Mouse (Mus musculus): ENCODE measurements around the gene Nacc1. TPM values are rescaled to one million over a fixed set of nuclear protein-coding genes. Genes with fewer than 3 reads are reported as not detected.
A peak's percentile ranks its signal among the peaks of the same experiment; 100 is the strongest.

Nacc1 gene
- 155 and 182 TPM in 2 replicates for polyA plus RNA-seq (2012; rRNA removed)

DNA sequence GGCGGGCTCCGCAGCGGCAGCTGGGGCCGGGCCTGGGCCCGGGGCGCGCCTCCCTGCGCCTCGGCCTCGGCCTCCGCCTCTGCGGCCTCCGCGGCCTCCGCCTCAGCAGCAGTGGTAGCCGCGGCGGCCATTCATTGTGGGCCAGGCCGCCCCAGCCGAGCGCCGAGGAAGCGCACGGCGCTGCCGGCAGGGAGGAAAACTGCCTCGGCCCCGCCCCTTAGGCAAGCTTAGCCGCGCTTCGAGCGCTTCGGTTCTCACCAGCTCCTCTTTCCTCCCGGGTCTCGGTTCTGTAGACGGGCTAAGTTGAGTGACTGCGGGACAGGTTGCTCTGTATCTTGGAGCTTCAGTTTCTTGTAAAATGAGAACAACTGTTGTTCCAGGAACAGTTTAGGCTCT is at the start of gene Nacc1:
Nacc1 (minus strand) TSS at position 158 of the 396 bp plus-strand sequence.
- TF ChIP-seq CTCF (IDR thresholded peaks at IDR 0.05; ENCODE audit: borderline replicate concordance, control insufficient read depth, extremely low read depth, insufficient read depth, low read length, poor library complexity) (peak; percentile 50; the same call in 1 of the 2 replicates), POLR2A (IDR thresholded peaks at IDR 0.05; ENCODE audit: control insufficient read depth, extremely low read depth, insufficient read depth, low read length, poor library complexity) (peak; percentile 61)
- Histone ChIP-seq H3K4me1 (replicated peaks; ENCODE audit: control insufficient read depth, insufficient read depth, low read length) (peaks cover 16% of the 10 kb centered on the region), H3K27me3 (ENCODE audit: control insufficient read depth, insufficient read depth, low read length) (no peaks in the 10 kb centered on the region), H3K27ac (ENCODE audit: control insufficient read depth, insufficient read depth, low read length) (peak within 1 kb of the TSS; percentile 2; the same call in 1 of the 2 replicates), H3K4me3 (ENCODE audit: control insufficient read depth, insufficient read depth, low read length) (peak within 1 kb of the TSS; percentile 97), H3K36me3 (ENCODE audit: control insufficient read depth, insufficient read depth, low read length) (no peaks in the 10 kb centered on the region)
- DNase-seq: peak; percentile 90
- 0% methylated on average over 26 of the region's 37 CpGs for WGBS

DNA sequence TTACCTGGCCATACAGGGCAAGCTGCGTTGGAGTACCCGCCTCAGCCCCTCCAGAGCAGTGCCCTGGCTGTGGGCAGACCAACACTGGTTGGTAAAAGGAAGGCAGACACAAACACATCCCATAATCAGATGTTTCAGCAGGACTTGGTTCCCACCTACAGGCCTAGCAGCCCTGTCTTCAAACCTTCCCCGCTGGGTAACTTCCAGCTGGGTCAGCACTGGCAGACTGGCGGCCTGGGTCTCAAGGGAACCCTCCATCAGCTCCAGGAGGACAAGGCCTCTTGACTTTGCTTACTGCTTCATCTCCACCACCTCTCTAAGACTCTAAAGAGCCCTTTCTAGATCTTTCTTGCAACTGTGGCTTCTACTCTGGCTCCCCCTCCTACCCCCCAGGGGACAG is 48.9 kb upstream of the Nacc1 start:
- Histone ChIP-seq H3K27ac (ENCODE audit: control insufficient read depth, insufficient read depth, low read length) (no peak overlapping the region), H3K4me3 (ENCODE audit: control insufficient read depth, insufficient read depth, low read length) (no peak overlapping the region), H3K27me3 (ENCODE audit: control insufficient read depth, insufficient read depth, low read length) (no peaks in the 10 kb centered on the region), H3K36me3 (ENCODE audit: control insufficient read depth, insufficient read depth, low read length) (no peaks in the 10 kb centered on the region), H3K4me1 (replicated peaks; ENCODE audit: control insufficient read depth, insufficient read depth, low read length) (peaks cover 4% of the 10 kb centered on the region)
- WGBS: 97% methylated on average over 4 of the region's 4 CpGs
- DNase-seq: no peak
- no peak for TF ChIP-seq CTCF (IDR thresholded peaks at IDR 0.05; ENCODE audit: borderline replicate concordance, control insufficient read depth, extremely low read depth, insufficient read depth, low read length, poor library complexity)
- no peak for TF ChIP-seq POLR2A (IDR thresholded peaks at IDR 0.05; ENCODE audit: control insufficient read depth, extremely low read depth, insufficient read depth, low read length, poor library complexity)

DNA sequence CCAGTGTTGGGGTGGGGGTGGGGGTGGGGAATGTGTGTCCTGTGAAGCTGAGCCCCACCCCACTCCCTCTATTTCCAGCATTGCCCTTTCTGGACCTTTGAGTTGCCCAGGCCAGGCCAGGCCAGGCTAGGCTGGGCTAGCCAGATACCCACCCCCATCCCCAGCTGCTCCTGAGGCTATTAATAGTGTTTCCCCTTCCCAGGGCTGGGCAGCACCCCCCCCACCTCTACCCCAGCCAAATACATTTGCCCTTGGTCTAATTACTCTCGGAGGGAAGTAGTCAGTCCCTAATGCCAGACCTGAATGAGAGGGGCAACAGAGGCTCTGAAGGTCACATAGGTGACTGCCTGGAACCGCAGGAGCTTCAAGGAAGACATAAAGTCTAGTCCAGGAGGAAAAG is 47.9 kb upstream of the Nacc1 start:
- Histone ChIP-seq H3K4me1 (replicated peaks; ENCODE audit: control insufficient read depth, insufficient read depth, low read length) (peaks cover 4% of the 10 kb centered on the region), H3K36me3 (ENCODE audit: control insufficient read depth, insufficient read depth, low read length) (no peaks in the 10 kb centered on the region), H3K27me3 (ENCODE audit: control insufficient read depth, insufficient read depth, low read length) (no peaks in the 10 kb centered on the region), H3K27ac (ENCODE audit: control insufficient read depth, insufficient read depth, low read length) (no peak overlapping the region), H3K4me3 (ENCODE audit: control insufficient read depth, insufficient read depth, low read length) (no peak overlapping the region)
- no peak for DNase-seq
- no peak for TF ChIP-seq CTCF (IDR thresholded peaks at IDR 0.05; ENCODE audit: borderline replicate concordance, control insufficient read depth, extremely low read depth, insufficient read depth, low read length, poor library complexity)
- no peak for TF ChIP-seq POLR2A (IDR thresholded peaks at IDR 0.05; ENCODE audit: control insufficient read depth, extremely low read depth, insufficient read depth, low read length, poor library complexity)
- WGBS: 87% methylated on average over 2 of the region's 2 CpGs

DNA sequence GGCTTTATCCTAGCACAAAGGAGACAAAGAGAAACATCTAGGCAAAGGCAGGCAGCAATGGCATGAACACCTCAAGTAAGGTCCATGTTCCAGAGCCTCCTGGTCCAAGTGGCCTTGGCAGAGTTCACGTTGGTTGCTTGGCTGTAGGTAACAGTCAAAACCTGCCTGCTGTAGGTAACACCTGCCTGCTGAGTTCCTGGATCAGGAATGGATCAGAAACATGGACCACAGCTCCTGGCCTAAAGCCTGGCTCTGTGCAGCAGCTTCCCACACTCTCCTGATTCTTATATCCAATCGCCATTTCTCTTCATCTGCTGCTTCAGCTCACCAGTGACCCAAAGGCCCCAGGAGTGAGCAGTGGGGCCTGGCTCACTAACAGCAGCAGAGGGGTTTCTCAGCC is 47.0 kb upstream of the Nacc1 start:
- Histone ChIP-seq H3K4me1 (replicated peaks; ENCODE audit: control insufficient read depth, insufficient read depth, low read length) (peaks cover 4% of the 10 kb centered on the region), H3K27me3 (ENCODE audit: control insufficient read depth, insufficient read depth, low read length) (no peaks in the 10 kb centered on the region), H3K36me3 (ENCODE audit: control insufficient read depth, insufficient read depth, low read length) (no peaks in the 10 kb centered on the region), H3K27ac (ENCODE audit: control insufficient read depth, insufficient read depth, low read length) (no peak overlapping the region), H3K4me3 (ENCODE audit: control insufficient read depth, insufficient read depth, low read length) (no peak overlapping the region)
- DNase-seq: no peak
- TF ChIP-seq CTCF (IDR thresholded peaks at IDR 0.05; ENCODE audit: borderline replicate concordance, control insufficient read depth, extremely low read depth, insufficient read depth, low read length, poor library complexity) (no peak), POLR2A (IDR thresholded peaks at IDR 0.05; ENCODE audit: control insufficient read depth, extremely low read depth, insufficient read depth, low read length, poor library complexity) (no peak)
- 97% methylated on average over 2 of the region's 2 CpGs for WGBS

DNA sequence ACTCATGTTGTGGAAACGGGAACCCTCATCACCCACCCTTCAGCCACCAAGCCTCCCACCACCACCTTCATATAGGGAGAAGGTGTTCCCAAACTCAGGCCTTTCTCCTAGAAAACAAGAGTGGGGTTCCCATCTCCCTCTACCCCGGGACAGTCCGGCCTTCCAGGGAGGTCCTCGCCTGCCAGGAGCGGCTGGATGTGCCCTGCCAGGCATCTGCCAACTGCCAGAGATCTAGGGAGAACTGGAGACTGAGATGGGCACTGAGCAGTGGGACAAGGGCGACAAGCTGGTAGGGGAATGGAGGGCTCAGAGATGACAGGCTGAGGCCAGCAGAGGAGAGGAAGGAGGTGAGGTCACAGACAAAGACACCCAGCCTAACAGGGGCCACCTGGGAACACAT is 46.3 kb upstream of the Nacc1 start:
- Histone ChIP-seq H3K4me1 (replicated peaks; ENCODE audit: control insufficient read depth, insufficient read depth, low read length) (peaks cover 4% of the 10 kb centered on the region), H3K36me3 (ENCODE audit: control insufficient read depth, insufficient read depth, low read length) (no peaks in the 10 kb centered on the region), H3K27ac (ENCODE audit: control insufficient read depth, insufficient read depth, low read length) (no peak overlapping the region), H3K4me3 (ENCODE audit: control insufficient read depth, insufficient read depth, low read length) (no peak overlapping the region), H3K27me3 (ENCODE audit: control insufficient read depth, insufficient read depth, low read length) (no peaks in the 10 kb centered on the region)
- DNase-seq: no peak
- TF ChIP-seq POLR2A (IDR thresholded peaks at IDR 0.05; ENCODE audit: control insufficient read depth, extremely low read depth, insufficient read depth, low read length, poor library complexity): no peak
- no peak for TF ChIP-seq CTCF (IDR thresholded peaks at IDR 0.05; ENCODE audit: borderline replicate concordance, control insufficient read depth, extremely low read depth, insufficient read depth, low read length, poor library complexity)
- 90% methylated on average over 6 of the region's 6 CpGs for WGBS

DNA sequence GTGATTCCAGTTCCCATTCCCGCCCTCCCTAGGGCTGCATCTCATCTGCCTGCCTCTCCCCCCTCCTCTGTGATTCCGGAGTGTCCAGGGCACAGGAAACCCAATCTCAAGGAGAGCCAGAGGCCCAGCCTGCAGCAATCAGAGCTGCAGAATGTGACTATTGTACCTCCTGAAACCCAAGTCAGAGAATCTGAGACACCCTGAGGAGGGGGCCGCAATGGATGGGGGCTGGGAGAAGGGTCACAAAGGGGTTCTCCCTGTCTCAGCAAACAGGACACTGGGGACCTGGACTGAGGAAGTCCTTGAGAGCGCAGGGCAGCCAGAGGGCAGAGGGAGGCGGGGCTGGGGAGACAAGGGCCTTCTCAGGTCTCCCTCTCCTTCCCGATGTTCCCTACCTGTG is 45.3 kb upstream of the Nacc1 start:
- no peaks in the 10 kb centered on the region for H3K36me3 ChIP-seq (ENCODE audit: control insufficient read depth, insufficient read depth, low read length)
- no peak overlapping the region for H3K4me3 ChIP-seq (ENCODE audit: control insufficient read depth, insufficient read depth, low read length)
- H3K27me3 ChIP-seq (ENCODE audit: control insufficient read depth, insufficient read depth, low read length): no peaks in the 10 kb centered on the region
- no peak overlapping the region for H3K27ac ChIP-seq (ENCODE audit: control insufficient read depth, insufficient read depth, low read length)
- 86% methylated on average over 6 of the region's 6 CpGs for WGBS
- H3K4me1 ChIP-seq (replicated peaks; ENCODE audit: control insufficient read depth, insufficient read depth, low read length): peaks cover 4% of the 10 kb centered on the region
- no peak for DNase-seq
- no peak for TF ChIP-seq CTCF (IDR thresholded peaks at IDR 0.05; ENCODE audit: borderline replicate concordance, control insufficient read depth, extremely low read depth, insufficient read depth, low read length, poor library complexity)
- no peak for TF ChIP-seq POLR2A (IDR thresholded peaks at IDR 0.05; ENCODE audit: control insufficient read depth, extremely low read depth, insufficient read depth, low read length, poor library complexity)

DNA sequence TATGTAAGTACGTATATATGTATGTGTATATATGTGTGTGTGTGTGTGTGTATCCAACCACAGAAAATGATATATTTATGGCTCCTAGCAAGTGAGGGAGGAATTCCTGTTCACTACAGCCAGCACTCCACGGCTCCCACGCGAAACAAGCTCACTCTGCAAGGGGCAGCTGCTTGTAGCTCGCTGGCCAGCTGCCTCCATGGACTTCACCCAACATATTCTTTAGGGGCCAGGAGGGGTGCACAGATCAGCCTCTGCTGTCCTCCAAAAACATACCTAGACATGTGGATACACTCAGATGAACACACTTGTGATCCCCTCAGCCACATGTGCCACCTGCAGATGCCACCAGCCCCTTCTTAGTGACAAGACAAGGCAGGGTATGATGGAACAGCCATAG is 44.9 kb upstream of the Nacc1 start:
- Histone ChIP-seq H3K4me3 (ENCODE audit: control insufficient read depth, insufficient read depth, low read length) (no peak overlapping the region), H3K27me3 (ENCODE audit: control insufficient read depth, insufficient read depth, low read length) (no peaks in the 10 kb centered on the region), H3K36me3 (ENCODE audit: control insufficient read depth, insufficient read depth, low read length) (no peaks in the 10 kb centered on the region), H3K4me1 (replicated peaks; ENCODE audit: control insufficient read depth, insufficient read depth, low read length) (no peaks in the 10 kb centered on the region; the same call in 1 of the 2 replicates), H3K27ac (ENCODE audit: control insufficient read depth, insufficient read depth, low read length) (no peak overlapping the region)
- DNase-seq: no peak
- TF ChIP-seq POLR2A (IDR thresholded peaks at IDR 0.05; ENCODE audit: control insufficient read depth, extremely low read depth, insufficient read depth, low read length, poor library complexity): no peak
- no peak for TF ChIP-seq CTCF (IDR thresholded peaks at IDR 0.05; ENCODE audit: borderline replicate concordance, control insufficient read depth, extremely low read depth, insufficient read depth, low read length, poor library complexity)
- WGBS: 80% methylated on average over 5 of the region's 5 CpGs

All from thymus, adult 2 months (tissue).